ENCODE assay signal across 8 mouse cellular contexts in genomic region chr10:77252790-77253189, GRCm38 (mm10). TPM values are rescaled to one million over a fixed set of nuclear protein-coding genes. Genes with fewer than 3 reads are reported as not detected.
DNase-seq lines count a peak whose midpoint lies in the region; ATAC-seq lines count a peak whose summit lies in the region.

No protein-coding gene starts in this region.

- DNase-seq in adrenal gland, adult (ENCODE audit: inconsistent age in 2 of 2, low spot score in 1 of 2), result peak; percentile 84 to 96
- peak; percentile 77 for DNase-seq in gastrocnemius, postnatal 10 days
- DNase-seq in left cerebral cortex, postnatal 14 days (ENCODE audit: low spot score in 2 of 2), result peak; percentile 81 to 87
- DNase-seq in mesoderm, embryonic 11.5 days (ENCODE audit: low read depth, low spot score), result peak; percentile 94
- DNase-seq in right cerebral cortex, postnatal 25 days, result peak; percentile 82
- DNase-seq in yolk sac, embryonic 10.5 days (ENCODE audit: low spot score), result peak; percentile 79

- ATAC-seq in common myeloid progenitor, adult 5-6 weeks (replicated peaks; ENCODE audit: low read depth, poor library complexity, severe bottlenecking), result peak; percentile 89
- peak; percentile 79 for ATAC-seq in inflammation-experienced regulatory T-cells, adult 6 months

- intact Hi-C loops in left cerebral cortex, postnatal 14 days (cut with DNase I), result loop anchor here (1.0 to 10.0 kb wide), 3 partner anchors 122 to 418 kb away; no protein-coding TSS in a partner anchor

RNA-seq across cellular contexts. Expression of gene Pofut2, which starts 6.2 kb away (rescaled TPM):
- 9.6 and 13.9 TPM in 2 replicates for total RNA-seq in common myeloid progenitor, adult 5-6 weeks (2017)
- 10 to 100 TPM; 37.2 to 45.5 TPM for total RNA-seq in gastrocnemius, postnatal 10 days (2021)
- 10 to 100 TPM; 19.4 to 24.9 (median 19.8) TPM for polyA plus RNA-seq in inflammation-experienced regulatory T-cells, adult 6 months (2017; shearing (Covaris generic))
- 10 to 100 TPM; 35.3 to 36.0 TPM for total RNA-seq in left cerebral cortex, postnatal 14 days (2021)

Comparison
In these comparisons a context has a peak if more than half of its experiments do, and no peak if none do; other contexts are left out.
1. Peak in every context shown above with its lines: DNase-seq and ATAC-seq.